Mouse (Mus musculus): ENCODE measurements around the gene Olfr140.

DNA sequence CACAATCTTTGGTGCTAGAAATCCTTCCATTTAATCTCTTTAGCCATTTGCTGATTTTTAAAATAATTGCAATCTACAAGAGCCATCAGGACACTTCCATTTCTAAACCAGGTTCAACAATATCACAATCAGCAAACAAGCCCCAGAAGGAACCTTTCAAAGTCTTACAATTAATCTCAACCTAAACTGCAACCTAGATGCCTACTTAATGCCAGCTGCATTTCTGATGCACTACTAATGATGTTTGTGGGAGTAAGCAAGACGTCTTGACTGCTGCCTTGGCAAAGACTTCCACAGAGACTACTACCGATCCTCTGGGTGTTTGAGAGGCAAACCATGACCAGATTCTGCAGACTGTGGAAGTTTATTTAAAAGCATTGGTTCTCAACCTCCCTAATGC is 51.6 kb downstream of the Olfr140 start, which contains the start of gene Olfr1263:
- no peak for TF ChIP-seq CTCF (IDR thresholded peaks at IDR 0.05; ENCODE audit: borderline replicate concordance, extremely low read depth, insufficient read depth, insufficient read length)
- TF ChIP-seq POLR2A (IDR thresholded peaks at IDR 0.05; ENCODE audit: borderline replicate concordance, extremely low read depth, insufficient read depth, insufficient read length, poor library complexity, severe bottlenecking), result no peak

All from brain, embryonic 14.5 days (tissue).